Mouse (Mus musculus): ENCODE results near the gene Dip2b.
A peak's percentile ranks its signal among the peaks of the same experiment; 100 is the strongest.

Gene Dip2b

GRCm38 (mm10) chr15:100084882-100085281 lies 46.4 kb downstream of the Dip2b start:
- DNase-seq (ENCODE audit: low read depth) = no peak

DNA sequence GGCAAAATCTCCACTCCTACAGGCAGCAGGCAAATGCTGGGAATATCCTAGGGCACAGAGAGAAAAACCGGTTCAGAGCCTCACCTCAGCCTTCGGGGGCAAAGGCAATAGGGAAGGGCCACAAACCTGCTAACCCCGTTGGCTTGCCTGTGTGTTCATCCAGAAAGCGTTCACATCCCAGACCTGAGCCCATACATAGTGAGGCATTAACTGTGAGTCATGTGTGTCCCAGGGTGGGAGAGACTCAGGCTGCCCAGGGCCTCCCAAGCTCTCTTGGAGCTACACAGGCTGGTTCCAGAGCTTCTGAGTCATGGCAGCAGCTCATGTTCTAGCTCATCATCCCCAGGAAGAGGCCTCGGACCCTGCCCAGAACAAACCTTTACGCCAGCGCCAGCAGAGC lies 49.6 kb downstream of the Dip2b start:
- DNase-seq (ENCODE audit: low read depth) = no peak

DNA sequence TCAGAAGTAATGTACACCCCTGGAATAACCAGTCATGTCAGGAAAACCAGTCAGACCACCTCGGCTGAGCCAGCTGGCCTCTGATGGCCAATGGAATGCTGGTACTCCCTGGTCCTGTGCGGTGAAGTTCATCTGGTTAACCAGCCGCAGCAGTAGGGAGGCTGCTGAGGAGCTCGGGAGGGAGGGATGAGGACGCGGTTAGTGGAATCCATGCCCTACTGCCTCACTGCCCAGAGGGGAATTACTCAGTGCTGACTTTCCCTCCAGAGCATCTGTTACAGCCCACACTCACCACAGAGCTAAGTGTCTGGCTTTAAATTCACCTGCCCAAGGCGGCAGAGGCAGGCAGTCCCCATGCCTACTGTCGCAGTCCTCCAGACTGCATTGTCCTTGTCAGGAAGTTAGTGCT lies 51.2 kb downstream of the Dip2b start:
- no peak for DNase-seq (ENCODE audit: low read depth)

GRCm38 (mm10) chr15:100091818-100092217 lies 53.4 kb downstream of the Dip2b start:
- no peak for DNase-seq (ENCODE audit: low read depth)

GRCm38 (mm10) chr15:100092258-100092657 lies 53.8 kb downstream of the Dip2b start:
- no peak for DNase-seq (ENCODE audit: low read depth)

DNA sequence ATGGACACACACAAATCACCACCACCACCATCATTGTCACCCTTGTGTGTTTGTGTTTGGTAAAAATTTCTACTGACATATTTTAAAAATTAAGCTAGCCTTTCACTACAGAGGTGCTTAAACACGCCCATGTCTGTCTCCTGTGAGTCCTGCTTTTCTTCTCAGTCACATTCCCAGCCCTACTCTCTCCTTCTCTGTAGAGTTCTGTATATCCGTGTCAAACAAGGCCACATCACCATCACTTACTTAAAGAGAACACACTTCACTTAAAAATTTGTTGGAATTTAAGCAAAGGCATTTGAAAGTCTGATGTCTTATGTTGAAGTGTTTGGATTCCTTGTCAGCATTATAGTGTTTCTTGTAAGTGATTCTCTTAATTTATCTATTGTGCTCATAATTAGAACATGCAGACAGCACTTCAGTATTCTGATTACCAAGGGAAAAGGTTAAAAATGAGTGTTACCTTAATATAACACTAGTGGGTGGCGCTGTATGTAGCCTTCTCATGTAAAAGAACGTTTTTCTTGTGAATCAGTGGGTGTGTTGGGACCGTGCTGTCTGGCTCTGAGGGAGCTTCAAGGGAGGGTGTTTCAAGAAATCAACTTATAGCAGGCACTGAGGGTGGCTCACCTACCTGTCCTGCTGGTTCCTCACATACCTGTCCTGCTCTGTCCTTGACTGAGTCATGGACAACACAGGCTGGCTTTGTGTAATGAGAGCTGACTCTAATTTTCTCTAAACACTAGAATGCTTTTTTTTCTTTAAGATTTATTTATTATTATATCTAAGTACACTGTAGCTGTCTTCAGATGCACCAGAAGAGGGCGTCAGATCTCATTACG lies 58.3 kb downstream of the Dip2b start:
- DNase-seq (ENCODE audit: low read depth) = no peak

GRCm38 (mm10) chr15:100100336-100100735 lies 61.9 kb downstream of the Dip2b start:
- no peak for DNase-seq (ENCODE audit: low read depth)

DNA sequence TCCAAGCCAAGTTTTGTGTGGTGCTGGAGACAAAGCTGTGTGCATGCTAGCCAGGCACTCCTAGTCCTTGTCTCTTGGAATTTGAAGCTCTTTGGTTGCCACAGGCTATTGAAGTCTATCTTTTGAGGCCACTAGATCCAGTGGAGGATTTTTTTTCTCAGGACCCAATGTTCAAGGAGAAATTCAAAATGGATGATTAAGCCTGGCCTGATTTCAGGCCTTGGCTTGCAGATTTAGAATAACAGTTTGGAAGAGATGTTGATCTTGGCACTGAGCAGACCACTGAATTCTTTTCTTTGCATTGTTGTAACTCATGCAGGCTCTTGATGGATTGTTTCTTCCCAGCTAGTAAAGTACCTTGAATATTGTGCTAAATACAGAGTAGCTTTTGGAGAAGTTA lies 62.7 kb downstream of the Dip2b start:
- DNase-seq (ENCODE audit: low read depth) = no peak

GRCm38 (mm10) chr15:100104126-100104525 lies 65.7 kb downstream of the Dip2b start:
- DNase-seq (ENCODE audit: low read depth) = no peak

- no peak for DNase-seq (ENCODE audit: low read depth)
These were observed 69.8 kb downstream of the Dip2b start for GRCm38 (mm10) chr15:100108071-100108782.

- DNase-seq (ENCODE audit: low read depth) = no peak
These were observed 71.5 kb downstream of the Dip2b start for GRCm38 (mm10) chr15:100109916-100110315.

- no peak for DNase-seq (ENCODE audit: low read depth)
These were observed 73.4 kb downstream of the Dip2b start for GRCm38 (mm10) chr15:100111891-100112290.

DNA sequence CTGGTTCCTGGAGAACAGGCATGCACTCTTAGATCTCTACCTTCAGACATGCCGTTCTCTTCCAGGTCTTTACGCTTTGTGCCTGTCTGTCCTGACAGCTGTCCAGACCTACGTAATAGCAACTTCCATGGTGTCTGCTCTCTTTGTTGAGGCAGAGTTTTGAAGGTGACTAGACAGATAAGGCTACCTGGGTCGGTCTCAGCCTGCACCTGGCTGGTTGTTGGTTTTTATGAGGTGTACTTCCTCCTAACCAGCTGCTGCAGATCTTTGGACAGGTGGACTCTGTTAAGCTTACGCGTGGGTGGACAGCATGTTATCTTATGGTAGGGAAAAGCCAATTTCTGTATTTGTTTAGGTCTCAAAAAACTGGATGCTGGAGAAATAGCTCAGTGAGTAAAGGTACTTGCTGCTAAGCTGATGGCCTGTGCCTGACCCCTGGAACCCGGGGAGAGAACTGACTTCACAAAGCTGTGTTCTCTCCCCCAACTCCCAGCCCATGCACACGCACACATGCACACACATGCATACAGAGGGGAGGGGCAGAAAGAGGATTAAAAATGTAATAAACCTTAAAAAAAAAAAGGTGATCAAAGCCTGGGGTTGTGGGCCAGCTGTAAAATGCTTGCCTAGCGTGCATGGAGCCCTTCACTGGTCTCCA lies 74.0 kb downstream of the Dip2b start:
- DNase-seq (ENCODE audit: low read depth) = no peak

- DNase-seq (ENCODE audit: low read depth) = no peak
These were observed 75.1 kb downstream of the Dip2b start for GRCm38 (mm10) chr15:100113343-100114275.

- DNase-seq (ENCODE audit: low read depth) = no peak
These were observed 77.0 kb downstream of the Dip2b start for GRCm38 (mm10) chr15:100115416-100115815.

- no peak for DNase-seq (ENCODE audit: low read depth)
These were observed 77.9 kb downstream of the Dip2b start for GRCm38 (mm10) chr15:100116325-100116724.

GRCm38 (mm10) chr15:100119225-100119788 lies 80.8 kb downstream of the Dip2b start:
- no peak for DNase-seq (ENCODE audit: low read depth)

DNA sequence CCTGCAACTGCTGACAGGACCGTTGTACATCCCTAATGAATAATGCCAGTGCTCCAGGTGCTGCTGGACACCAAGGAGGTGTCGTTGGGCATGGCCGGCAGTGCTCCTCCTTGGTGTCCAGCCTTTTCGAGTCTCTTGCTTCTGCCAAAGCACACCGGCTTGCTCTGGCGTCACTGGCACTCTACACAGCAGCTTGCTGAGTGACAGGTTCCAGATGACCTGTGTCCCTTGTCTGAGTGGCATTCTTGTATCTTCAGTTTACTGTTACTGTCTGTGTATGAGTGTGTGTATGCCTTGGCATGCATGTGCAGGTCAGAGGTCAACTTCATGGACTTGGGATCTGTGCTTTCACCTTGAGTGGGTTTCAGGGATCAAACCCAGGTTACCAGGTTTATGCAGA lies 83.0 kb downstream of the Dip2b start:
- DNase-seq (ENCODE audit: low read depth) = no peak

GRCm38 (mm10) chr15:100123867-100124266 lies 85.4 kb downstream of the Dip2b start:
- DNase-seq (ENCODE audit: low read depth) = no peak

DNA sequence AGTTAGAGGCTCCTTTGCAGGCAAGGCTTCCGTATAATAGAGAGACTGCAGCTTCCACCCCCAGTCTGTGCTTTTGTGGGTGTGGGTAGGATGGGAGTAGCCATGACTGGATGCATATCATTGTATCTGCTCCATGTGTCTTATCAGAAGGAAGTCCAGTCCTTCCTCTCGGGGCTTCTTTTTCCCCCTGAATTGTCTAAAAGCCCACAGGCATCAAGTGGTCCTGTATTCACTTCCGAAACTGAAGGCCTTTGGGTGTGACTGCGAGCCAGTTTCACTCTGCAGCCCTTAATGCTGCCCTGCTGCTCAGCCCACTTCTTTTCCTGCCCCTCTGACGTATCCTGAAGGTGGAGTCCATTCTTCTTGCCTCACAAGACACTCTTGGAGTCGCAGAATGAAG lies 86.8 kb downstream of the Dip2b start:
- no peak for DNase-seq (ENCODE audit: low read depth)

GRCm38 (mm10) chr15:100126456-100127107 lies 88.1 kb downstream of the Dip2b start:
- DNase-seq (ENCODE audit: low read depth) = peak; percentile 69
